Mouse (Mus musculus): ENCODE data around the gene Ccdc155. TPM values are rescaled to one million over a fixed set of nuclear protein-coding genes. Genes with fewer than 3 reads are reported as not detected.

Gene Ccdc155
- total and polyA plus RNA-seq, 3 experiments, result not detected

GRCm38 (mm10) chr7:45229046-45229445, 24.4 kb upstream of the Ccdc155 start:
- H3K4me3 ChIP-seq (ENCODE audit: low read depth, low read length), result no peak overlapping the region
- H3K9me3 ChIP-seq (replicated peaks), result no peaks in the 10 kb centered on the region
- ATAC-seq (ENCODE audit: extremely low read depth, insufficient number of reproducible peaks, low FRiP score, poor library complexity, severe bottlenecking) (no peak), DNase-seq (ENCODE audit: low spot score) (no peak)
- TF ChIP-seq CTCF (IDR thresholded peaks at IDR 0.05; ENCODE audit: low read depth, low read length) (no peak), POLR2AphosphoS5 (IDR thresholded peaks at IDR 0.05; ENCODE audit: insufficient replicate concordance, low read depth, low read length) (no peak), TAL1 (conservative IDR thresholded peaks at IDR 0.05; ENCODE audit: low read depth, low read length) (no peak), GATA2 (IDR thresholded peaks at IDR 0.05; ENCODE audit: borderline replicate concordance, low read depth, low read length) (no peak), GATA1 (IDR thresholded peaks at IDR 0.05; ENCODE audit: borderline replicate concordance, low read length) (no peak)
- peaks cover 8% of the 10 kb centered on the region for H3K4me1 ChIP-seq (ENCODE audit: insufficient read depth, low read depth, low read length)
- peaks cover 41% of the 10 kb centered on the region for H3K27me3 ChIP-seq (ENCODE audit: insufficient read depth, low read length)
- H3K36me3 ChIP-seq (replicated peaks), result peaks cover 26% of the 10 kb centered on the region

GRCm38 (mm10) chr7:45228548-45228947, 23.9 kb upstream of the Ccdc155 start:
- H3K27me3 ChIP-seq (ENCODE audit: insufficient read depth, low read length), result peaks cover 44% of the 10 kb centered on the region
- H3K4me1 ChIP-seq (ENCODE audit: insufficient read depth, low read depth, low read length), result peaks cover 6% of the 10 kb centered on the region
- H3K4me3 ChIP-seq (ENCODE audit: low read depth, low read length), result no peak overlapping the region
- ATAC-seq (ENCODE audit: extremely low read depth, insufficient number of reproducible peaks, low FRiP score, poor library complexity, severe bottlenecking), result no peak
- DNase-seq (ENCODE audit: low spot score), result no peak
- no peaks in the 10 kb centered on the region for H3K9me3 ChIP-seq (replicated peaks)
- peaks cover 21% of the 10 kb centered on the region for H3K36me3 ChIP-seq (replicated peaks)
- TF ChIP-seq GATA2 (IDR thresholded peaks at IDR 0.05; ENCODE audit: borderline replicate concordance, low read depth, low read length) (no peak), CTCF (IDR thresholded peaks at IDR 0.05; ENCODE audit: low read depth, low read length) (no peak), GATA1 (IDR thresholded peaks at IDR 0.05; ENCODE audit: borderline replicate concordance, low read length) (no peak), POLR2AphosphoS5 (IDR thresholded peaks at IDR 0.05; ENCODE audit: insufficient replicate concordance, low read depth, low read length) (no peak), TAL1 (conservative IDR thresholded peaks at IDR 0.05; ENCODE audit: low read depth, low read length) (no peak)

- DNase-seq (ENCODE audit: low spot score), result no peak
- H3K27me3 ChIP-seq (ENCODE audit: insufficient read depth, low read length), result peaks cover 50% of the 10 kb centered on the region
- no peaks in the 10 kb centered on the region for H3K9me3 ChIP-seq (replicated peaks)
- H3K4me3 ChIP-seq (ENCODE audit: low read depth, low read length), result no peak overlapping the region
- no peak for ATAC-seq (ENCODE audit: extremely low read depth, insufficient number of reproducible peaks, low FRiP score, poor library complexity, severe bottlenecking)
- peaks cover 3% of the 10 kb centered on the region for H3K36me3 ChIP-seq (replicated peaks)
- TF ChIP-seq TAL1 (conservative IDR thresholded peaks at IDR 0.05; ENCODE audit: low read depth, low read length), result no peak
- no peak for TF ChIP-seq POLR2AphosphoS5 (IDR thresholded peaks at IDR 0.05; ENCODE audit: insufficient replicate concordance, low read depth, low read length)
- no peak for TF ChIP-seq CTCF (IDR thresholded peaks at IDR 0.05; ENCODE audit: low read depth, low read length)
- no peak for TF ChIP-seq GATA2 (IDR thresholded peaks at IDR 0.05; ENCODE audit: borderline replicate concordance, low read depth, low read length)
- no peak for TF ChIP-seq GATA1 (IDR thresholded peaks at IDR 0.05; ENCODE audit: borderline replicate concordance, low read length)
- H3K4me1 ChIP-seq (ENCODE audit: insufficient read depth, low read depth, low read length), result peaks cover 4% of the 10 kb centered on the region
Observed at GRCm38 (mm10) chr7:45226421-45226820, 21.7 kb upstream of the Ccdc155 start.

GRCm38 (mm10) chr7:45224826-45225225, 20.1 kb upstream of the Ccdc155 start:
- Histone ChIP-seq H3K4me1 (ENCODE audit: insufficient read depth, low read depth, low read length) (no peaks in the 10 kb centered on the region; the same call in none of the 2 replicates), H3K27me3 (ENCODE audit: insufficient read depth, low read length) (peaks cover 56% of the 10 kb centered on the region), H3K9me3 (replicated peaks) (no peaks in the 10 kb centered on the region), H3K36me3 (replicated peaks) (no peaks in the 10 kb centered on the region), H3K4me3 (ENCODE audit: low read depth, low read length) (no peak overlapping the region)
- ATAC-seq (ENCODE audit: extremely low read depth, insufficient number of reproducible peaks, low FRiP score, poor library complexity, severe bottlenecking) (no peak), DNase-seq (ENCODE audit: low spot score) (no peak)
- TF ChIP-seq TAL1 (conservative IDR thresholded peaks at IDR 0.05; ENCODE audit: low read depth, low read length) (no peak), CTCF (IDR thresholded peaks at IDR 0.05; ENCODE audit: low read depth, low read length) (no peak), GATA1 (IDR thresholded peaks at IDR 0.05; ENCODE audit: borderline replicate concordance, low read length) (no peak), GATA2 (IDR thresholded peaks at IDR 0.05; ENCODE audit: borderline replicate concordance, low read depth, low read length) (no peak), POLR2AphosphoS5 (IDR thresholded peaks at IDR 0.05; ENCODE audit: insufficient replicate concordance, low read depth, low read length) (no peak)

GRCm38 (mm10) chr7:45221680-45222079, 17.0 kb upstream of the Ccdc155 start:
- TF ChIP-seq POLR2AphosphoS5 (IDR thresholded peaks at IDR 0.05; ENCODE audit: insufficient replicate concordance, low read depth, low read length) (no peak), GATA2 (IDR thresholded peaks at IDR 0.05; ENCODE audit: borderline replicate concordance, low read depth, low read length) (no peak)
- H3K4me3 ChIP-seq (ENCODE audit: low read depth, low read length), result no peak overlapping the region
- no peaks in the 10 kb centered on the region; the same call in 1 of the 2 replicates for H3K4me1 ChIP-seq (ENCODE audit: insufficient read depth, low read depth, low read length)
- H3K27me3 ChIP-seq (ENCODE audit: insufficient read depth, low read length), result peaks cover 59% of the 10 kb centered on the region
- no peaks in the 10 kb centered on the region for H3K36me3 ChIP-seq (replicated peaks)
- no peaks in the 10 kb centered on the region for H3K9me3 ChIP-seq (replicated peaks)
- DNase-seq (ENCODE audit: low spot score), result no peak
- no peak for ATAC-seq (ENCODE audit: extremely low read depth, insufficient number of reproducible peaks, low FRiP score, poor library complexity, severe bottlenecking)

- peaks cover 60% of the 10 kb centered on the region for H3K27me3 ChIP-seq (ENCODE audit: insufficient read depth, low read length)
- ATAC-seq (ENCODE audit: extremely low read depth, insufficient number of reproducible peaks, low FRiP score, poor library complexity, severe bottlenecking), result no peak
Observed at GRCm38 (mm10) chr7:45216442-45217183, 11.9 kb upstream of the Ccdc155 start.

More at GRCm38 (mm10) chr7:45216442-45217183, 11.9 kb upstream of the Ccdc155 start:
- DNase-seq (ENCODE audit: low spot score), result no peak
- no peaks in the 10 kb centered on the region for H3K36me3 ChIP-seq (replicated peaks)
- H3K4me3 ChIP-seq (ENCODE audit: low read depth, low read length), result no peak overlapping the region
- peaks cover 7% of the 10 kb centered on the region for H3K4me1 ChIP-seq (ENCODE audit: insufficient read depth, low read depth, low read length)
- TF ChIP-seq GATA2 (IDR thresholded peaks at IDR 0.05; ENCODE audit: borderline replicate concordance, low read depth, low read length) (no peak), GATA1 (IDR thresholded peaks at IDR 0.05; ENCODE audit: borderline replicate concordance, low read length) (no peak), TAL1 (conservative IDR thresholded peaks at IDR 0.05; ENCODE audit: low read depth, low read length) (no peak), POLR2AphosphoS5 (IDR thresholded peaks at IDR 0.05; ENCODE audit: insufficient replicate concordance, low read depth, low read length) (no peak), CTCF (IDR thresholded peaks at IDR 0.05; ENCODE audit: low read depth, low read length) (no peak)
- H3K9me3 ChIP-seq (replicated peaks), result no peaks in the 10 kb centered on the region
